Mouse (Mus musculus) testis, adult 2 months (tissue): ENCODE measurements at regions not wholly inside any gene's neighbourhood (a gene's known extent, or its start where the extent isn't known, plus 50 kb on each side); places are given as distances from the start of the nearest gene placed in this dataset.

Experiments used
- H3K27ac ChIP-seq: fragments of 200-500 bp; 2 replicates; pipeline ENCODE4 v1.5.1; 2012; ENCODE audit warnings: low read depth, low read length; ENCODE audit not compliant: control insufficient read depth, insufficient read depth
- H3K27me3 ChIP-seq: fragments of 200-500 bp; 2 replicates; pipeline ENCODE4 v1.6.1; 2012; ENCODE audit warnings: mild to moderate bottlenecking, low read length, moderate library complexity; ENCODE audit not compliant: control insufficient read depth, insufficient read depth
- H3K36me3 ChIP-seq: fragments of 200-500 bp; 2 replicates; pipeline ENCODE4 v1.6.1; 2012; ENCODE audit warnings: mild to moderate bottlenecking, low read length; ENCODE audit not compliant: control insufficient read depth, insufficient read depth
- H3K4me1 ChIP-seq: fragments of 200-500 bp; 2 replicates; pipeline ENCODE4 v1.6.1; 2012; ENCODE audit warnings: low read length; ENCODE audit not compliant: control insufficient read depth, insufficient read depth
- H3K4me3 ChIP-seq: fragments of 200-500 bp; 2 replicates; pipeline ENCODE4 v1.5.1; 2012; ENCODE audit warnings: low read depth, mild to moderate bottlenecking, low read length, moderate library complexity, mixed read lengths; ENCODE audit not compliant: control insufficient read depth
- CTCF ChIP-seq: fragments of 200-500 bp; IDR thresholded peaks from 2 replicates; pipeline ENCODE4 v1.5.1; 2012; ENCODE audit warnings: low read depth, mild to moderate bottlenecking, inconsistent platforms, low read length, moderate library complexity; ENCODE audit not compliant: control insufficient read depth, insufficient read depth, insufficient replicate concordance
- POLR2A ChIP-seq: fragments of 200-500 bp; IDR thresholded peaks from 2 replicates; pipeline ENCODE4 v1.6.1; 2012; ENCODE audit warnings: low read depth, mild to moderate bottlenecking, inconsistent platforms, low read length, moderate library complexity; ENCODE audit not compliant: control insufficient read depth

GRCm38 (mm10) chr2:15335695-15336094, 190.6 kb upstream of the Malrd1 start:
- no peaks in the 10 kb centered on the region for H3K36me3 ChIP-seq
- H3K27ac ChIP-seq, result no peak overlapping the region
- H3K4me3 ChIP-seq, result peak overlapping the region; percentile 24; the same call in 1 of the 2 replicates
- TF ChIP-seq CTCF (no peak), POLR2A (no peak)
- H3K4me1 ChIP-seq, result no peaks in the 10 kb centered on the region
- H3K27me3 ChIP-seq, result no peaks in the 10 kb centered on the region

GRCm38 (mm10) chr2:15347946-15348345, 178.3 kb upstream of the Malrd1 start:
- Histone ChIP-seq H3K36me3 (no peaks in the 10 kb centered on the region), H3K4me3 (no peak overlapping the region), H3K4me1 (no peaks in the 10 kb centered on the region), H3K27ac (no peak overlapping the region), H3K27me3 (no peaks in the 10 kb centered on the region)
- TF ChIP-seq CTCF (no peak), POLR2A (no peak)
